Mouse (Mus musculus): ENCODE results near the gene Ubash3b. TPM values are rescaled to one million over a fixed set of nuclear protein-coding genes. Genes with fewer than 3 reads are reported as not detected.

Ubash3b gene
- total RNA-seq, 1 experiment from 2014 or later, result 9.6 TPM

- no peak for ATAC-seq (replicated peaks in 1 of 2; ENCODE audit: insufficient read depth in 1 of 2, low FRiP score in 2 of 2, low TSS enrichment in 1 of 2, low read depth in 1 of 2, poor library complexity in 2 of 2, severe bottlenecking in 2 of 2)
These were observed 149.7 kb downstream of the Ubash3b start for GRCm38 (mm10) chr9:41011512-41012436.

- no peak for ATAC-seq (replicated peaks in 1 of 2; ENCODE audit: insufficient read depth in 1 of 2, low FRiP score in 2 of 2, low TSS enrichment in 1 of 2, low read depth in 1 of 2, poor library complexity in 2 of 2, severe bottlenecking in 2 of 2)
These were observed 153.7 kb downstream of the Ubash3b start for GRCm38 (mm10) chr9:41007785-41008184.

- ATAC-seq (replicated peaks in 1 of 2; ENCODE audit: insufficient read depth in 1 of 2, low FRiP score in 2 of 2, low TSS enrichment in 1 of 2, low read depth in 1 of 2, poor library complexity in 2 of 2, severe bottlenecking in 2 of 2), result no peak
These were observed 157.1 kb downstream of the Ubash3b start, which contains the start of gene Crtam for GRCm38 (mm10) chr9:41004415-41004814. Crtam (minus strand) TSS chr9:41004628.

GRCm38 (mm10) chr9:40997116-40997779 lies 164.2 kb downstream of the Ubash3b start:
- no peak for ATAC-seq (replicated peaks in 1 of 2; ENCODE audit: insufficient read depth in 1 of 2, low FRiP score in 2 of 2, low TSS enrichment in 1 of 2, low read depth in 1 of 2, poor library complexity in 2 of 2, severe bottlenecking in 2 of 2)

GRCm38 (mm10) chr9:40994075-40994474 lies 167.4 kb downstream of the Ubash3b start:
- no peak for ATAC-seq (replicated peaks in 1 of 2; ENCODE audit: insufficient read depth in 1 of 2, low FRiP score in 2 of 2, low TSS enrichment in 1 of 2, low read depth in 1 of 2, poor library complexity in 2 of 2, severe bottlenecking in 2 of 2)

GRCm38 (mm10) chr9:40991511-40991910 lies 170.0 kb downstream of the Ubash3b start:
- ATAC-seq (replicated peaks in 1 of 2; ENCODE audit: insufficient read depth in 1 of 2, low FRiP score in 2 of 2, low TSS enrichment in 1 of 2, low read depth in 1 of 2, poor library complexity in 2 of 2, severe bottlenecking in 2 of 2), result no peak

- ATAC-seq (replicated peaks in 1 of 2; ENCODE audit: insufficient read depth in 1 of 2, low FRiP score in 2 of 2, low TSS enrichment in 1 of 2, low read depth in 1 of 2, poor library complexity in 2 of 2, severe bottlenecking in 2 of 2), result peak; percentile 53 to 62; a peak in 1 of 4 replicates
These were observed 171.4 kb downstream of the Ubash3b start for GRCm38 (mm10) chr9:40989940-40990588.

- ATAC-seq (replicated peaks in 1 of 2; ENCODE audit: insufficient read depth in 1 of 2, low FRiP score in 2 of 2, low TSS enrichment in 1 of 2, low read depth in 1 of 2, poor library complexity in 2 of 2, severe bottlenecking in 2 of 2), result no peak
These were observed 177.2 kb downstream of the Ubash3b start for GRCm38 (mm10) chr9:40984313-40984712.

- ATAC-seq (replicated peaks in 1 of 2; ENCODE audit: insufficient read depth in 1 of 2, low FRiP score in 2 of 2, low TSS enrichment in 1 of 2, low read depth in 1 of 2, poor library complexity in 2 of 2, severe bottlenecking in 2 of 2), result no peak
These were observed 177.7 kb downstream of the Ubash3b start for GRCm38 (mm10) chr9:40983758-40984157.

- ATAC-seq (replicated peaks in 1 of 2; ENCODE audit: insufficient read depth in 1 of 2, low FRiP score in 2 of 2, low TSS enrichment in 1 of 2, low read depth in 1 of 2, poor library complexity in 2 of 2, severe bottlenecking in 2 of 2), result no peak
These were observed 179.0 kb downstream of the Ubash3b start for GRCm38 (mm10) chr9:40982480-40982879.

- ATAC-seq (replicated peaks in 1 of 2; ENCODE audit: insufficient read depth in 1 of 2, low FRiP score in 2 of 2, low TSS enrichment in 1 of 2, low read depth in 1 of 2, poor library complexity in 2 of 2, severe bottlenecking in 2 of 2), result peak in 1 of 2 experiments; percentile 45; a peak in 1 of 4 replicates
These were observed 187.3 kb downstream of the Ubash3b start for GRCm38 (mm10) chr9:40974042-40974801.

- ATAC-seq (replicated peaks in 1 of 2; ENCODE audit: insufficient read depth in 1 of 2, low FRiP score in 2 of 2, low TSS enrichment in 1 of 2, low read depth in 1 of 2, poor library complexity in 2 of 2, severe bottlenecking in 2 of 2), result no peak
These were observed 197.1 kb downstream of the Ubash3b start for GRCm38 (mm10) chr9:40964418-40964714.

- ATAC-seq (replicated peaks in 1 of 2; ENCODE audit: insufficient read depth in 1 of 2, low FRiP score in 2 of 2, low TSS enrichment in 1 of 2, low read depth in 1 of 2, poor library complexity in 2 of 2, severe bottlenecking in 2 of 2), result no peak
These were observed 197.7 kb downstream of the Ubash3b start, which contains the start of gene Jhy for GRCm38 (mm10) chr9:40963586-40964417. Jhy (minus strand) TSS chr9:40964118.

GRCm38 (mm10) chr9:40961401-40961800 lies 200.1 kb downstream of the Ubash3b start:
- ATAC-seq (replicated peaks in 1 of 2; ENCODE audit: insufficient read depth in 1 of 2, low FRiP score in 2 of 2, low TSS enrichment in 1 of 2, low read depth in 1 of 2, poor library complexity in 2 of 2, severe bottlenecking in 2 of 2), result no peak

Measured in hematopoietic stem cell, adult 5-6 weeks (primary cell).